ENCODE assay signal across 12 mouse cellular contexts in the genomic region with DNA sequence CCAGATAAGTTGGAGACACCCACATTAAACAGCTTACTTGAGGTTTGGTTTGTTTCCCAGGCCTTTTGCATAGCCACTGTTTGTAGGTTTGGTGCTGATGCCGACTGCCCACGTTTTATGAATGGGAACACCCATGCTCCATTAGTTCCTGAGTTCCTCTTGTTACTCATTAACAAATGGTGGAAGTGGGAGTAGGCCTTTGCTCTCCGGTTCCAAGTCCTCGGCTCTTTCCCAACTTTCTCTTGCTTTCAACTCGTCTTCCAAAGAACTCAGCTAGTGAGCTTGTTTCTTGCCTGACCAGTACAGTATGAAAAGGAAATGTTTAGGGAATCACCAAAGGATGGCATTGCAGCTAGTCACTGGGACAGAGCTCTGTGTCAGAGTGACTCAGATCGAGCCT. TPM values are rescaled to one million over a fixed set of nuclear protein-coding genes. Genes with fewer than 3 reads are reported as not detected.
DNase-seq lines count a peak whose midpoint lies in the region; ATAC-seq lines count a peak whose summit lies in the region.
"Had no signal": no experiment of that assay in that cellular context is flagged by ENCODE, and none has a peak within 500 bp of the region (broad histone marks: within the 10 kb centered on the region; RNA-seq: fewer than 3 reads in every experiment).

No protein-coding gene starts in this region.

- H3K4me2 ChIP-seq in intestine, embryonic 15.5 days (replicated peaks), result no peak overlapping the region
- H3K4me2 ChIP-seq: neural tube, embryonic 12.5 days had no signal

- peak overlapping the region; percentile 62; the same call in 1 of the 2 replicates for H3K27ac ChIP-seq in intestine, embryonic 15.5 days
- H3K27ac ChIP-seq: neural tube, embryonic 12.5 days had no signal

- no peaks in the 10 kb centered on the region for H3K9me3 ChIP-seq in intestine, embryonic 15.5 days
- H3K9me3 ChIP-seq: neural tube, embryonic 12.5 days had no signal

- no peak overlapping the region for H3K9ac ChIP-seq in intestine, embryonic 15.5 days
- H3K9ac ChIP-seq: neural tube, embryonic 12.5 days had no signal

- H3K4me3 ChIP-seq in intestine, embryonic 15.5 days (replicated peaks), result no peak overlapping the region
- H3K4me3 ChIP-seq: neural tube, embryonic 12.5 days had no signal

- WGBS in intestine, embryonic 15.5 days, result 58% methylated on average over 6 of the region's 6 CpGs

- peak; percentile 79 for ATAC-seq in intestine, embryonic 15.5 days

- DNase-seq in urinary bladder, postnatal 14 days (ENCODE audit: low spot score), result peak; percentile 30
- no peak for DNase-seq in urinary bladder, adult 18-20 months (ENCODE audit: low spot score in 2 of 2)
- peak; percentile 68 to 90 for DNase-seq in kidney, postnatal 36 days
- DNase-seq in yolk sac, embryonic 10.5 days (ENCODE audit: low spot score), result peak; percentile 81
- DNase-seq in adrenal gland, postnatal 36 days, result no peak
- no peak for DNase-seq in cerebellum, postnatal 36 days
- no peak for DNase-seq in right cerebral cortex, postnatal 10 days (ENCODE audit: low spot score in 2 of 2)
- DNase-seq: cerebellum, adult 8-10 months; thymus, postnatal 4 days had no signal

- no peaks in the 10 kb centered on the region for H3K27me3 ChIP-seq in intestine, embryonic 15.5 days (replicated peaks)
- H3K27me3 ChIP-seq: neural tube, embryonic 12.5 days had no signal

- peaks cover 22% of the 10 kb centered on the region for H3K36me3 ChIP-seq in intestine, embryonic 15.5 days

- H3K4me1 ChIP-seq in intestine, embryonic 15.5 days (replicated peaks), result peaks cover 10% of the 10 kb centered on the region; the same call in 1 of the 2 replicates
- H3K4me1 ChIP-seq: neural tube, embryonic 12.5 days had no signal

RNA-seq across cellular contexts. Expression of a gene that starts 20.2 kb away (rescaled TPM):
- polyA plus RNA-seq in intestine, embryonic 15.5 days (2015; fragmentation: Nextera tagmentation; extraction: Ambion mirVana), result 32.1 and 32.5 TPM in 2 replicates
- total RNA-seq in adrenal gland, postnatal 36 days (2021), result 10 to 100 TPM; 10.1 to 17.6 TPM

RNA-seq across cellular contexts. Expression of a gene that starts 35.7 kb away (rescaled TPM):
- 53.0 and 54.4 TPM in 2 replicates for polyA plus RNA-seq in intestine, embryonic 15.5 days (2015; fragmentation: Nextera tagmentation; extraction: Ambion mirVana)
- 10 to 100 TPM; 75.6 to 96.8 TPM for total RNA-seq in adrenal gland, postnatal 36 days (2021)

RNA-seq across cellular contexts. Expression of a gene that starts 46.2 kb away (rescaled TPM):
- 2.9 and 5.3 TPM in 2 replicates for polyA plus RNA-seq in intestine, embryonic 15.5 days (2015; fragmentation: Nextera tagmentation; extraction: Ambion mirVana)
- total RNA-seq in adrenal gland, postnatal 36 days (2021), result under 1 TPM in 1 of 2 experiments, not detected in 1; 0.56 TPM
- total RNA-seq: left cerebral cortex, postnatal 36 days had no signal

Comparison
In these comparisons a context has a peak if more than half of its experiments do, and no peak if none do; other contexts are left out.
1. DNase-seq: peak in urinary bladder, postnatal 14 days (single experiment), kidney, postnatal 36 days (2 of 2) and yolk sac, embryonic 10.5 days (single experiment); none in urinary bladder, adult 18-20 months (0 of 2), adrenal gland, postnatal 36 days (0 of 2), cerebellum, postnatal 36 days (0 of 2) and right cerebral cortex, postnatal 10 days (0 of 2).